Mouse (Mus musculus) kidney, postnatal 14 days (tissue): ENCODE measurements around the gene Adora3.

Experiments used
- DNase-seq: peaks from one replicate; pipeline ENCODE4 v3.0.0; 2022; ENCODE audit warnings: mixed read lengths

Adora3 gene

DNA sequence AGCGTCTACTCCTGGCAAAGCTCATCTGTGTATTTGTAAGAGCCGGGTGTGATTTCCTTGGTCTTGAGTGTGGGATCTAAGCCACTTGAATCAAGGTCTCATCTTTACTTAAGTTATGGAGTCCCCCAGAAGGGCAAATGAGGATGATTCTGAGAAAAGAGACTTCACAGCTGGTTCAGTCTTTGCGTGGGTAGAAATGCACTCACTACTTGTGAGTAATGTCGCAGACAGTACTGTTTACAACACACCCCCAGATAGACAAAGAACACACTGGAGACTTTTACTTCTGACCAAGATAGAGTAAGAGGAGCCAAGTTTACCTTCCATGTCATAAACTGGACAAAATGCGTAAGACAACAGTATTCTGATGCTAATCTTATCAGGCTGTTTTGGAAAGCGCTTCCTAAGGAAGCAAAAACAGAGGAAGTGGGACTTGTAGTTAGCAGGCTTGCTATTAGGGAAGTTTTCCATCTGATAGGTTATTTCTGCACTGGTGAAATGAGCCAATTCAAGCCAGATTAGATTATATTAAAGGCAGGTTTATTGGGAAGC lies 6.7 kb downstream of the Adora3 start:
- DNase-seq, result no peak

DNA sequence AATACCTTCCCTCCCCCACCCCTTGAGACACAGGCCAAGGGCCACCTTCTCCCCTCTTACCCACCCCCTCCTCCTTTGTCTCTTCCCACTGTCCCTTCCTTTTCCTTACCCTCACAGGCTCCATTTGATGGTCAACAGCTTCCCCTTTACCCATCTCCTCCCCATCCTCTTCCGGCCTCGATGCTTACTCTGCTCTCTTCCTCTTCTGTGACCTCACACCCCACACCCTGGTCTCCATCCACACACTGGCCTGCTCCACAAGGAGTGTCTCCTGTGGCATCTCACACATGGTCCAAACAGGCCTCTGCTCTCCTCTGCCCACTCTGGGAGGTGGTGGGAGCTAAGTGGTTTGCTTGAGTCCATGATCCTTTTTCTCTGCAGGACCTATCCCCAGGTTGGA lies 7.3 kb downstream of the Adora3 start:
- no peak for DNase-seq

DNA sequence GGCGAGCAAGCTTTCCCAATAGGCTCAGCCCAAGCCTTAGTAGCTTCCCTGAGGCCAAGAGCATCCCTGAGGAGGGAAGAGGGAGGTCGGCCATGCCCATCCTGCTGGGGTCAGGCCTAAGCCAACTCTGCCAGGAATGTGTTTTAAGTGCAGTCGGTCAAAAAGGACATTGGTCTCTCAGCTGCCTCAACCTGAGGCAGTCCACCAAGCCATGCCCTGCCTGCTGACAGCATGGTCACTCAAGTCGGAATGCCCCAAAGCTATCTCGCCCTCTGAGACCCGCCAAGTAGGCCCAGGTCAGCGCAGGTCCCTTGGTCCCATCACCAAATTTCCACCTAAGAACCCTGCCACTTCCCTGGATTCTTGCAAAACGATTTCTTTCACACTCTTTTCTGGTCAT lies 8.1 kb downstream of the Adora3 start:
- DNase-seq, result no peak

DNA sequence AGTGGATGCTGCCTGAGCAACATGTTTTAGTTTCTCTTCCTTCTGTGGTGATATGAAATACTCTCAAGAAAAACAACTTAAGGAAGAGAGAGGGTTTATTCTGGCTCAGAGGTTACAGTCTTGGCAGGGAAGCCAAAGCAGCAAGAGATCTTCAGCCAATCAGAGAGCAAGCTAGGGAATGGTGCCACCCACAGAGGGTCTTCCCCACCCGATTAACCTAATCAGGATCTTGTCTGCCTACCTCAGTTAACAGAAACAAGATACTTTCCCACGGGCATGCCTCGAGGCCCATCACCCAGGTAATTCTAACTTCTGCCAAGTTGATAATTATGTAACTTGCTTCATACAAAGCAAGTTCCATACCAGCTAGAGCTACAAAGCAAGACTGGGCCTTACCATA lies 9.8 kb downstream of the Adora3 start:
- DNase-seq, result no peak

DNA sequence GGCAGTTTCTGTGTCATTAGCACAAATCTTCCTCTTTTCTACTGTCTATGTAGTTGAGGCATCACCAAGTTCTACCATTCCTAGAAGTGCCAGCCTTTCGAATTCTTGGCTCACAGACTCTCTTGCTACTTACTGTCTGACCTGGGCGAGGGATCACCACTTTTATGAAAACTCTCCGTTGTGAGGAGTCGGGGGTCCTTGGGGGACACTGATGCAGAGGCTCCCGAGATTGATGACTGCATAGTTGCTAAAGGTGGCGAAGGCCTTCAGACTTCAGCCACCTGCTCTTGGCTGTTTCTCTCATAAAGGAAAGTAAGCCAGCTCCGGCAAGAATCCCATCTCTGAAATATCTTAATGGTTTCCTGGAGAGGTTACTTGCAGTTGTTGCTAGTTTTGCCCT lies 11.4 kb downstream of the Adora3 start:
- DNase-seq, result no peak

DNA sequence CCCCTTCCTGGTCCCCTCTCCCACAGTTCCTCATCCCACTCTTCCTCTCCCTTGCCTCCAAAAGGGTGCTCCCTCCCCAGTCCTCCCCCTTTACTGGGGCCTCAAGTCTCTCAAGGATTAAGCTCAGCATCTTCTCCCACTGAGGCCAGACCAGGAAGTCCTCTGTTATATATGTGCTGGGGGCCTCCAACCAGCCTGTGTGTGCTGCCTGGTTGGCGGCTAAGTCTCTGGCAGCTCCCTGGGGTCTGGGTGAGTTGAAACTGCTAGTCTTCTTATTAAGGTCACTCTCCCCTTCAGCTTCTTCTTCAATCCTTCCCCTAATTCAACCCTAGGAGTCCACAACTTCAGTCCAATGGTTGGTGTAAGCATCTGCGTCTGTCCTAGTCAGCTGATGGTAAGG lies 12.5 kb downstream of the Adora3 start:
- DNase-seq, result no peak

DNA sequence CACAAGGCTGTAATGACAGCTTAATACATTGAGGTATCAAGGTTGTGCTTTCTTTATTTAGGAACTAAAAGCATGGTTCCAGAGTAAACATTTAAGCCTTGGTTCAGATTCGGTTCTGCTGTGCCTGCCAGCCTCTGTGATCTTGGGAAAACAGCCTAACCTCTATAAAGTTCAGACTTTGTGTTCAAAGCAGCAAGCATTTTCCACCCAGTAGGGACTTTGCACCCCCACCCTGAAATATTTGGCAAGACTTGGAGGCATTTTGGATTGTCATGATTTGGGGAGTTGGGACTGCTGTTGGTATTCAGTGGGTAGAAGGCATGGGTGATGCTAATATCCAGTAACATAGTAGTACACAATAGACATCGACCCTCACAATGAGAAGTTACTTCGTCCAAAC lies 18.3 kb downstream of the Adora3 start:
- no peak for DNase-seq

DNA sequence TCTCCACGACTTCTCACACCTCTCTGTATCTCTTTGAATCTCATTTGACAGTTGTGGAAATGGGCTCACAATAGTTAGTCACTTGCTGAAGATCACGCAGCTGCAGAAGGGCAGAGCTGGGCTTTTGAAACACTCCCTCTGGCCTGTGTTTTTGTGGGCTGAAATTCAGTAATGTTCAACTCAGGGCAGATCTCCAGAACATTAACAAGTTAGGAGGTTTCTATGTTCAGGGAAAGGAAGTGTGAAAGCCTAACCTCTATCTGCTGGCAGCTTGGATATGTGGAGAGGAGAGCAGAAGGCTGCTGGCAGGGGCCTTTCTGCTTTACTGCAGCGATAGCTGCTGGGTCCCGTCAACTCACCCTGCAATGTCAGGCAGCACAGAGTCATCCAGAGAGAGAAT lies 19.6 kb downstream of the Adora3 start:
- no peak for DNase-seq

DNA sequence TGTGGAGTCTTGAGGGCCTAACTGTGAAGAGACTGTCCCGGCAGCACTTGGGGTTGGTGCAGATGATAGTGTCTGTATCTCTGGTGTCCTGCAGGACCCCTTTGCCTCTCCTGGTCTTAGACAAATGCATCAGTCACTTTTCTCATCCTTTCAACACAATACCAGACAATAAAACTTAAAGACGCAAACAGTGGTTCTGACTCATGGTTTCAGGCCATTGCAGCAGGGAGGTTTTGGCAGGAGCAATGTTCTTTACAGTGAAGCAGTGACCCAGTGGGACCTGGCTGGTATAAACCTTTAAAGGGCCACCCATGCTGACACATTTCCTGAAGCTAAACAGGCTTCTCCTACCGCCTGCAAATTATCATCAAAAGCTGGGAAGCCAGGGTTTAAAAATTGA lies 20.5 kb downstream of the Adora3 start:
- no peak for DNase-seq

DNA sequence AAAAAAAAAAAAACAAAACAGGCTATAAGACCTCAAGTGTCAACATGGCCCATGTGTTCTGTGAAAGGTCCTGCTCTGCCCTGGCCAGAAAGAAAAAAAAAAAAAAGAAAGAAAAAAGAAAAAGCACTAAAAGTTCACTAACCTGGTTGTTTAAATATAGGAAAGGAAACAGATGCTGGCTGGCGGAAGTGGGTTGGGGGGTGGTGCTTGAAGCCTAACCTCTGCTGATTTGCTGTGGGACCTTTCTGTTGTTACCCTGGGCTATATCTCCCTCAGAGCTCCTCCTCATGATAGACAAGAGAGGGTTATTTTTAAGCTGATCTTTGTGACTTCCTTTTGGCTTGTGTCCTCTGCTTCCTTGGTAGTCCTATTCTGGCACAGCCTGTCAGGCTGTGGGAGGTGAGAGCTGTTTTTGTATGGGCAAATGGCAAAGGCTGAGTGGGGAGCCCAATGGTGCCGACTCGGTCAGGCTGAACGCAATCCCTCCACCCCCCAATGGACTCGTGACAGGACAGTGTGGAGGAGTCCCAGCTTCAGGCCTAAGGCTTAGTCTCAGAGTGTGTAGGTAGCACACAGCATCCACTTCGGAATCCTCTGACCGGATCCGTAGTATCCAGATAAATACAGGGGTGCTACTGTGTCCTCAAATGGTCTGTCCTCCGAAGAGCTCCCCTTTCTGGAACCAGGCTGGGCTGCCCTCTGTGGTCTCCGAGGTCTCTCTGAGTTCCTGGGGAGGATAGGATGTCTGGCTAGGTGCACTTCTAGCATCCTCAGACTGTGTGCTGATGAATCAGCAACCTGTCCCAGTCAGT lies 21.3 kb downstream of the Adora3 start:
- peak; percentile 54 for DNase-seq

DNA sequence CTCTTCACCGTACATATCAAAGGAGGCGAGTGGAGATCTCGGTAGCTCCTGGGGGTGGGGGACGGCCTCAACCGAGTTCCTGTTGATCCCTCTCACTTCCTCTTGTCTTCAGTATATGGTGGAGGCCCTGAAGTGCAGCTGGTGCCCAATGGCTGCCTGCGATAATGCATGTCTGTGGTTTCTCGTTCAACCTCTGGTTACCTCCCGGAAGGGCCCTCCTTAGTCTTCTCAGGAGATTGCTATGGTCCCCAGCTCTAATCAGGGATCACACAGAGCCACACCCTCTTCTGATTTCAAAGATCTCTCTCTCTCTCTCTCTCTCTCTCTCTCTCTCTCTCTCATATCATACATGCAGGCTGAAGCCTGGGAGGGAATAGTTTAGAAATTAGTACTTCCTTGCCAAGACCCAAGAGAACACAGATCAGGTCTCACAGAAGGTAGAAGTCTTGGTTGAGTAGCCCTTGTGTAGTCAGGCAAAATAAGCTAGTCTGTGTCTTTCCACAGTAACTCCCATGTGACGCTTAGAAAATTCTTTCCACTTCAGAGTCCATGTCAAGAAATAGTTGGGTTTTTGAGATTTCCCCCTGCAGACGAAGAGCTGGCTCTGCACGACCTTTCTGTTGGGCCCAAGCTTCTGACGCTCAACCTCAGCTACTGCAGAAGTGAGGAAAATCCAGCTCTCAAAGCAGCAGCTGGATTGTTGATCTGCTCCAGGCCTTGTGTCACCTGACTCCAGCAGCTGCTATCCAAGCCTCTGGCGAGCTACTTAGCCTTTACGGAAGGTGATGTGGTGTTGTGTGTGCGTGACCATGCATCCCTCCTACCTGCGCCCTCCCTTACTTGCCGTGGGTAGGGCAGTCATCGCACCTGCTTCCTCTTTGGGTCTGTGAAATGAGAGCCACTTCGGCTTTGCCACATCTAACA lies 22.2 kb downstream of the Adora3 start:
- DNase-seq, result no peak

DNA sequence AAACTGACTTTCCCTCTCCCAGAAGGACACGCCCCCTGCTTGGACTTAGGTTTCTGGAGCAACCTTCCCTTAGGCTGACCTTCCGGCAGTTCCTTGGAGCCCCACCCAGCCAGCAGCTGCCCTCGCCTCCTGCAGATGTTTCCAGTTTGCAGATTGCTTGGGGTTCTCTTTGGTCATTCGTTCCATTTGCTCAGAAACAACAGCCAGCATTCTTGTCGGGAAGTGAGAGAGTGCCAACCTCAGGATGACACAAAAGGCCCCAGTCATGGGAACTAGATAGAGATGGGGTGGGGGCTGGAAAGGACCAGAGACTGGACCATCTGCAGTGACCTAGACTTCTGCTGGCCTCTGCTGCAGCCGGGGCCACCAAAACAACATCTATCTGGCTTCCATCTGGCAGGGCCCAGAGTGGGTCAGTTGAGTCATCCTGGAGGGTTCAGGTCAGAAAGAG lies 23.3 kb downstream of the Adora3 start:
- peak; percentile 40 for DNase-seq

DNA sequence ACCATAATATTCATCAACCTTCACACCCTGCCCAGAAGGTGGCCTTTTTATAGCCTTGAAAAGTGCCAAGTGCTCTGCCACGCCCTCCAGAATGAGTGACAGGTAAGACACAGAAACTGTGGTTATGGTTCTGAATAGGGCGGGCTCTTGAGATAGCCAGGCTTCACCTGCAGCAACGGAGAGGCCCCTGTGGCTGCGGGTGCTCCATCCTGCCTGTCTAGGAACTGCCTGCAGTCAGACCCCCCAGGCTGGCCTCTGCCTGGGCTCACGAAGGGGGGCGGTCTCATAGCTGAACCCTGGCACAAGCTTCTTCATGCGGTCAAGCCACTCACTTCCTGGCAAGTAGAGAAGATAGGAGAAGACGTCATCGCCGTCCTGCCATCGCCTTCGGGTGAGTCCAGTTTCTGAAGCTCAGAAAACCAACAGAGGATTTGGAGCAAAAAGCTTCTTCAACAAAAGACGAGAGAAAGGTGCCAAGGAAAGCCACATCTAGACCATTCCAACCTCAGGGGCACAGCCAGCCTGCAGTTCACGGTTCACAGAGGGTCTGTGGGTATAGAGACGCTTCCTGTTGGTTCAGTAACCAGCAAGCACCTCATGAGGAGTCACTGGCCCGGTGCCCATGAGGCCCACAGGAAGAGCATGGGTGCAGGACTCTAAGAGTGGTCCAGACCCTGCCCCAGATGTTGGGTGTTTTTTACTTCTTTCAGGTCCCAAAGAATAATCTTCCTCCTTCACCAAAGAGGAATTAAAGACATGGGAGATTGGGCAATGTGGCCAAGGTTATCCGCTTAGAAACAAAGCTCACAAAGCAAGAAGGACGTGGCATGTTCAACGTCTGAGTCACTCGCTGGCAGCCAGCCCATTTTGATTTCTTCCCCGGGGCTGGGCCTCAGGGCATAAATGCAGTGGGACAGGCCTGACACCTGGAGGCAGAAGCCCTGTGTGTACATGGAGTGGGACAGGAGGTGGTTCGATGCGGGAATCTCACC lies 24.2 kb downstream of the Adora3 start:
- peak; percentile 89 for DNase-seq

DNA sequence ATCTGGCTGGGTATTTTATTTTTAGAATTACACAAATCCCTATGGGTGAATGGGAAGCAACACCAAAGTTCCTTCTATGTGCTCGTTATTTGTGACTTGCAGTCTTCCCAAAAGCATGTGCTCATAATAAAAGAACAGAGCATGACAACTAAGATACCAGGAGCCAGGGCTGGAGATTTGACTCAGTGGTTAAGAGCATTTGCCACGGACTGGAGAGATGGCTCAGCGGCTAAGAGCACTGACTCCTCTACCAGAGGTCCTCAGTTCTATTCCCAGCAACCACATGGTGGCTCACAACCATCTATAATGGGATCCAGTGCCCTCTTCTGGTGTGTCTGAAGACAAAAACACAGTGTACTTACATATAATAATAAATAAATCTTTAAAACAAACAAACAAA lies 26.2 kb downstream of the Adora3 start:
- no peak for DNase-seq

DNA sequence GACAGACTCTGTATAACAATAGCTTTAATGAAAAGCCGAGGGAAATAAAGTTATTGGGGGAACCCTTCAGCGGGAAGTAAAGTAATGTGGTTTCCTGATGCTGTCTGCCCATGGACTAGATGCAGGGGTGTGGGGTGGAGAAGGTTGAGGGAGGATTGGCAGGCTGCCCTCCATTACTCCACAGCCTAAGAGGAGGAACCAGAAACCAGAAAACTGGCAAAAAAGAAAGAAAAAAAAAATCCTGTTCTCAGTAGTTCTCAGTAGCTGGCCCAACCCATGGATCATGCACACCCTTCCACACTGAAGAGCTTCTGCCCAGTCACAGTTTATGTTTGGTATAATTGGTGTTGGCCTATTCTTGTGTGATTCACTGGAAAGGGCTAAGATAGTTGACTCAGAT lies 27.7 kb downstream of the Adora3 start:
- DNase-seq, result no peak

DNA sequence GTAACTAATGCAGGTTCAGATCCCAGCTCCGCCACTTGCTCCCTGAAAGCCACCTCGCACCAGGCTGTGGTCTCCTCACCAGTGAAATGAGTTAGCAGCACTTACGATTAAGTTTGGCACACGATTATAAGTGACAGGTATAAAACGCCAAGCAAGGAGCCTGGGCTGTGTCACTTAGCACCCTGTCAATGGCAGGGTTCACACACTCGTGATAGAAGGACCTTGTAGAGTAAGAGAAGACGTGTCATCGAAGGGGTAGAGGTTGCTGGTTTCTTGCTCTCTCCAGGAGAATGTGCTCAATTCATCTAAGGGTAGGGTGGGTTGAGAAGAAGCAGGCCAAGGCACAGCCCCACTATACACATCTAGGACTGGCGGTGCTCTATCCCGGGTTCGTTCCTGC lies 28.2 kb downstream of the Adora3 start:
- no peak for DNase-seq

DNA sequence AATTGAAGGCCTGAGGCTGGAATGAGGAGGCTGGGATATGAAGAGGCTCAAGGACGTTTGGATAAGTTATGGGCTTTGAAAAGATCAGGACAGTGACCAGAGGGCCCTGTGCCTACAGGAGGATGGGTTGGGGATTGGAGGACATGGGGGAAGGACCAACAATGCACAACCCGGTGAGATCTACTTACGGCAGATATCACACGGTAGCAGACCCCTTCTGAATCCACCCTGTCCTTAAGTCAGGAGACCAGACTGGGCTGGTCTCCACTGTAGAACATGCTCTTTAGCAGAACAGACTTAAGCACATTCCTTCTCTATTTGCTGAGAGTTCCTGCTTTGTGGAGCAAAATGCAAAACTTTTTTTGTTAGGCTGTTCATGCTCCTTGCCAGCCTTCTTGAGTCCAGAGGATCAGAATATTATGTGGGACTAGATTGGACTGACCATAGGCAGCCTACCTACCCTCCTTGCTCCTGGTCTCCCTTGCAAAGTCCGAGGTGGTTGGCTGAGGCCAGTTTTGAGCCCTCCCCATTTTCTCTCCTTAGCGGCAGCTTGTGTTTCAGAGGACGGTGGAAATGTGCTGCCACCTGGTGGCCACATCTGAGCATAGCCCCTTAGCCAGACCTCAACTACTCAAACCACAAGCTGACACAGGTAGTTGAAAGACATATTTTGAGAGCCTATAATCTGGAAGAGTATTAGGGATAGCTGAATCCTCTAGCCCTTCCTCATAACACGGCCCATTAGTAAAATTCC lies 28.9 kb downstream of the Adora3 start:
- DNase-seq, result peak; percentile 86

DNA sequence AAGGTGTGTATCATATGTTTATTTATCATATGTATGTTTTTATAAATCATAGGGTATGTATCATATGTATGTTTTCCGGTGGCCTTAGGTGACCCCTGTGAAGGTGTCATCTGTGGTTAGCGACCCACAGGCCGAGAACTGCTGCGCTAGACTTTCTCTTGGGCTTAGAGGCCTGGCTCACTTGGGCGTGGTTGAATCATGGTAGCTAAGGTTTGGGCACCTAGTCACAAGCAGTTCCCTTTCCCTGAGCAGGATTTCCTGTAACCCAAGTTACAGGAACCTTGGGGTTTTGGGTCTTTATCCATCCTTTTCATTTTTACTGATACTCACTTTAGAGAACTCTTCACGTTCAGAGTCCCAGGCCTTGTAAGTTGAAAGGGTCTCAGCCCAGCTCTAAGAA lies 29.6 kb downstream of the Adora3 start:
- no peak for DNase-seq

DNA sequence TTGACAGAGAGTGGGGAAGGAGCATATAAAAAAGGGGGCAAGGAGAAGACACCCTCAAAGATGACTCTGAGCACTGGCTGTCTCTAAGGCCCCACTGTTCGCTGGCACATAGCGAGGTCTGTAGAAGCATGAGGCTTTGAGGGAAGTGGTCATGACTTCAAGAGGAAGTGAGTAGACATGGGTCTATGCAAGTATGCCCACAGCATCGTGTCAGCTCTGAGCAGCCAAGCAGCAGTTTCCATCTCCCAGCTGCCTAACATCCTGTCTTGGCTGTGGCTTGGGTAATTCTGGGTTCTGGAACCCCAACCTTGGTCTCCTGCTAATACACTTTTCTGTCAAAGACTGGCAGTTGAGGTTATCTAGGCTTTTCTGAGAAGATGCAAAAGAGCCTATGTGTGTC lies 30.1 kb downstream of the Adora3 start:
- DNase-seq, result no peak

DNA sequence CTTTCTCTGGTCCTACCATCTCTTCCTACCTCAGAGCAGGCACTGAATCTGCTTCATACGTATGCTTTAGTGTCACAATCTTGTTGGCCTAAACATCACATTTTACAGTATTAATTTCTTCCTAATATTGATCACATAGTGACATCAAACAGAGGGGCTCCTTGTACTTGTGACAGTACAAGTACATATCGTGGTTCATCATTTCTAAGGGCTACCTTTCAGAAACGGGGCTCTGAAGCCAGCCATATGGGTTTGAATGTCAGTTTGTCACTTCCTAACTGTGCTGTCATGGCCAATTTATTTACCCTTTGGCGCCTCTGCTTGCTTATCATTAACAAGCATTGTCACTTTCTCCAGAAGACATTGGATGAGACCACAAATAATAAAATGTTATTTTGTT lies 30.8 kb downstream of the Adora3 start:
- no peak for DNase-seq

DNA sequence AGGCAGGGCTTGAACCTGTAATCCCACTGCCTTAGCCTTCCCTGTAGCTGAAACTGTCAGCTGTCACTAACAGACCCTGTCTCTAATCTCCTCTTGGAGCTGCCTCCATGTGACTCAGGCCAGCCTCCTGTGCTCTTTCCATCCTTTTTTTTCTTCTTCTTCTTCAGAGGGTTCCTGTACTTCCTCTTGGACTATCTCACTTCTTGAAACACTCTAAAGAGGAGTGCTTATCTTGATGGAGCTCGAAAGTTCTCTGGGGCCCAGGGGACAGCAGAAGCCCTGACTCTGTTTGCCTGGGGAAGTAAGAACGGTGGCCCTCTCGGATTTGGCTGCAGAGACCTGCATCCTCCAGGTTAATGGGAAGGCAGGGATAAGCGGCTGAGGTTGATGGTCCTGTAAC lies 33.6 kb downstream of the Adora3 start:
- no peak for DNase-seq

DNA sequence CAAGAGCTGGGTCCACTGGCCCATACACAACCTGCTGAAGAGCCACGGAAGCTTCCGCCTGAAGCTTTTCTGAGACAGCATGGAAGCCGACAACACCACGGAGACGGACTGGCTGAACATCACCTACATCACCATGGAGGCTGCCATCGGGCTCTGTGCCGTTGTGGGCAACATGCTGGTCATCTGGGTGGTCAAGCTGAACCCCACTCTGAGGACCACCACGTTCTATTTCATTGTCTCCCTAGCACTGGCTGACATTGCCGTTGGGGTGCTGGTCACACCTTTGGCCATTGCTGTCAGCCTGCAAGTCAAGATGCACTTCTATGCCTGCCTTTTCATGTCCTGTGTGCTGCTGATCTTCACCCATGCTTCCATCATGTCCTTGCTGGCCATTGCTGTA lies 34.1 kb downstream of the Adora3 start:
- DNase-seq, result no peak
